Mouse (Mus musculus): ENCODE measurements at regions not wholly inside any gene's neighbourhood (a gene's known extent, or its start where the extent isn't known, plus 50 kb on each side); places are given as distances from the start of the nearest gene placed in this dataset.

DNA sequence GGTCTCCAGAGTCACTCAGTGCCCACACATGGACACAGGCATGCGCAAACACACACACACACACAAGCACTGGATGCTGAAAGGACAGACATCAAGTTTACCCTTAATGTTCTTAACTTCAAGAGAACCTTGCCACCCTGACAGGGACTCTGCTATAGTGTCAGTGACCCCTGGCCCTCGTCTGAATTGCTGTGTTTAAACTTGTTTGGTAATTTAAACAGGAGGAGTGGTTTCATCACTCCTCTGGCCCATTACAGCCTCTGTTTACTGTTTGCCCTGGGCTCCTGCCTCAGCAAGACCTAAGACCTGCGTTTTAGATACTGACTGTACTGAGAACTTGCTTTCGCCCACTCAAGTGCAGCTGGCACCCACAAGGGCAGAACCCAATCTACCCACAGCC, 139.4 kb downstream of the Sox4 start:
- Histone ChIP-seq H3K4me2 (replicated peaks; ENCODE audit: low read depth, low read length) (no peak overlapping the region), H3K27ac (ENCODE audit: low read length) (no peak overlapping the region), H3K36me3 (ENCODE audit: insufficient read depth, low read length) (no peaks in the 10 kb centered on the region), H3K9me3 (ENCODE audit: low read length) (no peaks in the 10 kb centered on the region), H3K27me3 (replicated peaks; ENCODE audit: insufficient read depth, low read length) (no peaks in the 10 kb centered on the region), H3K4me1 (ENCODE audit: insufficient read depth, low read depth, low read length) (no peaks in the 10 kb centered on the region), H3K4me3 (ENCODE audit: low read depth, low read length) (no peak overlapping the region), H3K9ac (replicated peaks; ENCODE audit: low read depth) (no peak overlapping the region)
- no peak for DNase-seq (ENCODE audit: low spot score)
- no peak for TF ChIP-seq EP300 (IDR thresholded peaks at IDR 0.05)
- no peak for TF ChIP-seq CTCF (IDR thresholded peaks at IDR 0.05)
- ATAC-seq = no peak
- 51% methylated on average over 4 of the region's 4 CpGs for WGBS

DNA sequence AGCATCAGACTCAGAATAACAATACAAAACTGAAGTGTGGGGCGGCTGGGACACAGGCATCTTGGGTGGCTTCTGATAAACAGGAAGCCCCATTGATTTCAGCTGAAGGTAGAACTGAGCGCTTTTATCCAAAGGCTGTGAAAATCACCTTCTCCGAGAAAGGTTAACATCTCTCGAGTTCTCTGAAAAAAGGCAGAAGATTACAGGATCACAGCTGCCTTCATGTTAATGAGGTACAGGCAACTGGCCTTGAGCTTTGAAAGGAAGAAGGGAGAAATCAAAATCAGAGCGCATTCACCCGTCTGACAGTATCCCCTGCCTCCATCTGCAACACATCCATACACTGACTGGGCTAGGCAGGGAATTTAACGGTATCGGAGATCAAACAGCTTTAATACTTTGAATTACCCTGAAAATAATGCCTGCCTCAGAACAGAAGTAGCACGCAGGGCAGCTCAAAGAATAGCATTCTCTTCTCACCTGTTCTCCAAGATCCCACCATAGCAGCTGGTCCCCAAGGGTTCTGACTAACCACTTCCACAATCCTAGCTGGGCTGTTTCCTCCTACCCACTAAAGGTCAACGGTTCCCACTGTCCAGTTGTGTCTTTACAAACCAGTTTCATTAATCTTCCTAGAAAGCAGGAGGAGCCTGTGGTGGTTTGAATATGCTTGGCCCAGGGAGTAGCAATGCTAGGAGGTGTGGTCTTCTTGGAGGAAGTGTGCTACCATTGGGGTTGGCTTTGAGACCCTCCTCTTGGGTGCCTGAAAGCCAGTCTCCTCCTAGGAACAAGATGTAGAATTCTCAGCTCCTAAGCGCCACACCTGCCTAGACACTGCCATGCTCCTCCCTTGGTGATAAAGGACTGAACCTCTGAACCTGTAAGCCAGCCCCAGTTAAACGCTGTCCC, 141.6 kb downstream of the Sox4 start:
- TF ChIP-seq EP300 (IDR thresholded peaks at IDR 0.05) (no peak), CTCF (IDR thresholded peaks at IDR 0.05) (no peak)
- DNase-seq (ENCODE audit: low spot score) (no peak), ATAC-seq (no peak)
- H3K4me2 ChIP-seq (replicated peaks; ENCODE audit: low read depth, low read length) = no peak overlapping the region
- no peak overlapping the region for H3K27ac ChIP-seq (ENCODE audit: low read length)
- H3K4me3 ChIP-seq (ENCODE audit: low read depth, low read length) = no peak overlapping the region
- no peaks in the 10 kb centered on the region for H3K36me3 ChIP-seq (ENCODE audit: insufficient read depth, low read length)
- H3K9ac ChIP-seq (replicated peaks; ENCODE audit: low read depth) = no peak overlapping the region
- no peaks in the 10 kb centered on the region for H3K9me3 ChIP-seq (ENCODE audit: low read length)
- H3K4me1 ChIP-seq (ENCODE audit: insufficient read depth, low read depth, low read length) = no peaks in the 10 kb centered on the region
- 61% methylated on average over 12 of the region's 12 CpGs for WGBS
- H3K27me3 ChIP-seq (replicated peaks; ENCODE audit: insufficient read depth, low read length) = no peaks in the 10 kb centered on the region

DNA sequence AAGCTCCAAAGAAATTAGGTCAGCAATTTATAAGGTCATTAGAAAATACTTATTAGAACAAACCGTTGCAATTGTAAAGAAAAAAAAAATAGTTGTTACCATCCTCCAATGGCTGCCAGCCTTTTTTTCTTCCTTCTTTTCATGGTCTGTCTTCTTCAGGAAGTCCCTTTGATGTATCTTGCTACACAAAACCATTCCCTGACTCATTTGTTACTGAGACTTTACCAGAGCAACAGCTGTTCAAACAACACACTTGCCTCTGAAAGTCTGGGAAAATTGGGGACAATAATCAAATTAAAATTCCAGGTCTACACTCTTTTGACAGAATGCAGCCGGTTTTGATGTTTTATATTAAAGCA, 142.5 kb downstream of the Sox4 start:
- Histone ChIP-seq H3K36me3 (ENCODE audit: insufficient read depth, low read length) (no peaks in the 10 kb centered on the region), H3K4me2 (replicated peaks; ENCODE audit: low read depth, low read length) (no peak overlapping the region), H3K9me3 (ENCODE audit: low read length) (no peaks in the 10 kb centered on the region), H3K27me3 (replicated peaks; ENCODE audit: insufficient read depth, low read length) (no peaks in the 10 kb centered on the region), H3K4me1 (ENCODE audit: insufficient read depth, low read depth, low read length) (no peaks in the 10 kb centered on the region), H3K9ac (replicated peaks; ENCODE audit: low read depth) (no peak overlapping the region), H3K27ac (ENCODE audit: low read length) (no peak overlapping the region), H3K4me3 (ENCODE audit: low read depth, low read length) (no peak overlapping the region)
- DNase-seq (ENCODE audit: low spot score) (no peak), ATAC-seq (no peak)
- 22% methylated on average over 2 of the region's 2 CpGs for WGBS
- TF ChIP-seq EP300 (IDR thresholded peaks at IDR 0.05) (no peak), CTCF (IDR thresholded peaks at IDR 0.05) (no peak)

DNA sequence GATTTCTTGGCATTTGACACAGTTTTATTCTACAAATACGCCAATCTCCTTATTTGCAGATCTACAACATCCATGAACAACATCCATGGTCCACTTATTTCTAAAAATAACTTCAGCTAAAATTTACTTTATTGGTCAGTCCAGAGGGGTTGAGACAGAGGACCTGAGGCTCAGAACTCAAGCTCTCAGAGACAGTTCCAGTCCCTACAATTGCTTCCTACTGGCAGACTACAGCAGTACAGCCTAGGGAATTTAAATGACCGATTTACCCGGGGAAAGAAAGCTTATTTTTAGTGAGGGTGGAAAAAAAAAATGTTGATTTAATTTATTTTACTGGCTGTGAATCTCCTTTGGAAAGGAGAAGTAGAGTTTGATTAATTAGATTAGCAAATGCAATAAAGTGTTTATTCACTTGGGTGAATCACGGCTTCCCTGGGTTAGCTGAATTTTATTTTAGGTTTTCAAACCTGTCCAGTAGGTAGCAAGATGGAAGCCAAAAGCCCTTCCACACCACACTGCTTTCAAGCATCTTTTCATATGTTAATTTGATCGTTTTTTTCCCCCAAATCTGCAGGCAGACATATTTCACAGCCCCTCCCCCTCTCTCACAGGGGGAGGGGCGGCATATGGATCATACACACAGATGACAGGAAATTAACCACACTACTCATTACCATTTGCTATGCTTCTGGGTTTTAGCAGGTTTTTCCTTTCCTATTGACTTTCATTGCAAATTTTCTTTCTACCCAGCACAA, 143.0 kb downstream of the Sox4 start:
- no peaks in the 10 kb centered on the region for H3K4me1 ChIP-seq (ENCODE audit: insufficient read depth, low read depth, low read length)
- no peak overlapping the region for H3K4me3 ChIP-seq (ENCODE audit: low read depth, low read length)
- H3K27me3 ChIP-seq (replicated peaks; ENCODE audit: insufficient read depth, low read length) = no peaks in the 10 kb centered on the region
- H3K36me3 ChIP-seq (ENCODE audit: insufficient read depth, low read length) = no peaks in the 10 kb centered on the region
- no peak for TF ChIP-seq EP300 (IDR thresholded peaks at IDR 0.05)
- no peak for TF ChIP-seq CTCF (IDR thresholded peaks at IDR 0.05)
- H3K27ac ChIP-seq (ENCODE audit: low read length) = no peak overlapping the region
- H3K4me2 ChIP-seq (replicated peaks; ENCODE audit: low read depth, low read length) = no peak overlapping the region
- 53% methylated on average over 6 of the region's 6 CpGs for WGBS
- H3K9ac ChIP-seq (replicated peaks; ENCODE audit: low read depth) = no peak overlapping the region
- no peak for DNase-seq (ENCODE audit: low spot score)
- ATAC-seq = no peak
- H3K9me3 ChIP-seq (ENCODE audit: low read length) = no peaks in the 10 kb centered on the region

DNA sequence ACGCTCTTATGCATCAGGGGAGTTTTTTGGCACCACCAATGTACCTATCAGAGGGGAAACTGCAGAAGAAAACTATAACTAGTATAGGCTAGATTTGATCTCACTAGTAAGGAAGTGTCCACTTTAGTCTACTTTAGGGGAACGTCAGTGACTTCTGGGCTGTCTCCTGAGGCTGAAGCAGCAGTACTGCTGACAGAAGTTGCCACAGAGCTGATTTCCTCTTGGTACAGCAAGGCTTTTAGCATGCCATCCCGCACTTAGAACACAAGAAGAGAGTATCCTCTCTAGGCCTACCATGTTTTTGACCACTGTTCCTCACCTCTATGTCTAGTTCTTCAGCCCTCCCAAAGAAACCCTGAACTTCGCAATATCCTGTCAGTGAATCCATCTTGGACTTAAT, 148.2 kb downstream of the Sox4 start:
- WGBS = 63% methylated on average over 4 of the region's 4 CpGs
- no peak for DNase-seq (ENCODE audit: low spot score)
- no peak overlapping the region for H3K27ac ChIP-seq (ENCODE audit: low read length)

DNA sequence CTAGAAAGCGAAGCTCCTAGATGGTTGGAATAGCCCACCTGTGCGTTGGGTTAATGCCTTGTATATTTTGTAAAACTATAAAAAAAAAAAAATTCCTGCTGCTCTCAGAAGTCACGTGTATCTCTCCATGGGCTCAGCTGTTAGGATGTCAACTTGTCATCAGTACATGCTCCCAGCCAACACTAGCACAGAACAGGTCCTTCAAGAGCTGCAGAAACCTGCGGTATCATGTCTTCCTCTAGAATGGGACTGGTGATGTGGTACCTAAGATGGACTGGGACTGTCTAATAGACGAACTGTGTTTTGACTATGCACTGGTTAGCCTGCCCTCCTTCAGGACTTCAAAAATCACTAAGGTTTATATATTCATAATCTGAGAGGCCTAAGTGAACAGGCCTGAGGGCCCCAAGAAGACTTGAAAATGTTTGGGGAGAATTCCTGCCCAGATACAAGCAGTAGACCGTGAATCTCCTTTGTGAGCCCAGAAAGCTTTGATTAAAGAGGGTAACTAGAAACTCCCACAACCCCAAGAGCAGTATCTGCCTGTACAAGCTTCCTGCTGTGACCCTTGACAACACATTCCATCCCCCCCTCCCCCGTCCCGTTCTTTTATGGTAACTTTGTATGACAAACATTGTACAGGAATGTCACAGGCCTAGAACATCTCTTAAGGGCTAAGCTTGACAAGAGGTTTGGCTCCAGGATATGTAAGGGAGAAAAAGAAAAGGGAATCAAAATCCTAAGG, 152.1 kb downstream of the Sox4 start:
- ATAC-seq (no peak), DNase-seq (ENCODE audit: low spot score) (no peak)
- no peak overlapping the region for H3K4me2 ChIP-seq (replicated peaks; ENCODE audit: low read depth, low read length)
- 62% methylated on average over 8 of the region's 8 CpGs for WGBS
- no peak overlapping the region for H3K27ac ChIP-seq (ENCODE audit: low read length)
- H3K4me3 ChIP-seq (ENCODE audit: low read depth, low read length) = no peak overlapping the region
- no peaks in the 10 kb centered on the region for H3K36me3 ChIP-seq (ENCODE audit: insufficient read depth, low read length)
- H3K4me1 ChIP-seq (ENCODE audit: insufficient read depth, low read depth, low read length) = no peaks in the 10 kb centered on the region
- no peaks in the 10 kb centered on the region for H3K9me3 ChIP-seq (ENCODE audit: low read length)
- no peak for TF ChIP-seq EP300 (IDR thresholded peaks at IDR 0.05)
- TF ChIP-seq CTCF (IDR thresholded peaks at IDR 0.05) = no peak
- H3K9ac ChIP-seq (replicated peaks; ENCODE audit: low read depth) = no peak overlapping the region
- H3K27me3 ChIP-seq (replicated peaks; ENCODE audit: insufficient read depth, low read length) = no peaks in the 10 kb centered on the region

More for the DNA sequence above, 148.2 kb downstream of the Sox4 start:
- Histone ChIP-seq H3K4me3 (ENCODE audit: low read depth, low read length) (no peak overlapping the region), H3K36me3 (ENCODE audit: insufficient read depth, low read length) (no peaks in the 10 kb centered on the region), H3K4me1 (ENCODE audit: insufficient read depth, low read depth, low read length) (no peaks in the 10 kb centered on the region), H3K9ac (replicated peaks; ENCODE audit: low read depth) (no peak overlapping the region), H3K27me3 (replicated peaks; ENCODE audit: insufficient read depth, low read length) (no peaks in the 10 kb centered on the region), H3K9me3 (ENCODE audit: low read length) (no peaks in the 10 kb centered on the region), H3K4me2 (replicated peaks; ENCODE audit: low read depth, low read length) (no peak overlapping the region)
- ATAC-seq = no peak
- no peak for TF ChIP-seq EP300 (IDR thresholded peaks at IDR 0.05)
- TF ChIP-seq CTCF (IDR thresholded peaks at IDR 0.05) = no peak

All from lung, postnatal 0 days (tissue).